Mouse (Mus musculus) embryonic fibroblast, embryonic 13.5 days (primary cell): ENCODE data around the gene Nfix.

Source experiments
- CTCF ChIP-seq: IDR thresholded peaks from 2 replicates; pipeline ENCODE4 v1.5.1; 2011; ENCODE audit warnings: mild to moderate bottlenecking, control low read depth, low read length, moderate library complexity, borderline replicate concordance; ENCODE audit not compliant: insufficient read depth
- POLR2A ChIP-seq: IDR thresholded peaks from 2 replicates; pipeline ENCODE4 v1.6.1; 2011; ENCODE audit warnings: low read depth, mild to moderate bottlenecking, control low read depth, low read length, moderate library complexity

DNA sequence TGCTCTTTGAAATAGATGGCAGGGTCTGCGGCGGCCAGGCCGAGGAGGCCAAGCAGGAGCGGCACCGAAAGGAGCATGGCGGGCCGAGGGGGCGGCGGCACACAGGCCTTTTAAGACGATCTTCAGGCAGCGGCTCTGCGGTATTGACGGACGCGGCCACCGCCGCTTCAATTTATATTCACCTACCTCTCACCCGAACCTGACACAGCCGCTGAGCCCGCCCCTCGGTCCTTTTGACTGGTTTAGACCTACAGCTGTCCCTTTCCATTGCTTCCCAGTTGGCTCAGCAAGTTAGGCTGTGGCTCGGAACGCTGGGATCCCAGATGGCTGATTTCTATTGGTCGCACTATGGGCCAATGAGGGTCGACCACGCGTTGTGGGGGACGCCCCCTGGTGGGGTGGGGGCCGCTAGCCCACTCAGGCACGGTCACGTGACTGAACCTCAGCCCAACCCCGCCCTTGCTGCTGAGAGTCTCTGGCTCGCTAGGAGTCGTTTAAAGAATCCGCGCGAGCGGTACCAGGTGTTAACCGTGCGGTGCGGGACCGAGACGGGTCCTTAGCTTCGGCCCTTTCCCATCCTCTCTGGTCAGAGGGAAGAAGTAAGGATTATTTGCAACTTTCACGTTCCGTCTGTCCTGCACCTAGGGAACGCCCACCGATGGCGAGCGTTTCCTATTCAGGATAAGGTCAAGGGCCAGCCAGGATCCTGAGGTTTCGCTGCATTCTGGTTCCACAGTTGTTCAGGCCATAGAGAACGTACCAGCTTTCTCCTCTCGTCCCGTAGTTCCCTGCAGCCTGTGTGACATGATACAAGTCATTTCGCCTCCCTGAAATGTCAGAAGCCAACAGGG lies 46.8 kb upstream of the Nfix start, which contains the start of gene Calr:
- no peak for TF ChIP-seq CTCF
- peak; percentile 99 for TF ChIP-seq POLR2A
